Mouse (Mus musculus) layer of hippocampus, postnatal 25 days (tissue): ENCODE measurements around the gene Clmp. TPM values are rescaled to one million over a fixed set of nuclear protein-coding genes. Genes with fewer than 3 reads are reported as not detected.
A peak's percentile ranks its signal among the peaks of the same experiment; 100 is the strongest.

Experiments used
- DNase-seq, 2 experiments: peaks; one replicate each; pipeline ENCODE4 v3.0.0; 2022; ENCODE audit warnings: mixed read lengths in 2 of 2, low spot score in 1 of 2; ENCODE audit errors: extremely low spot score in 1 of 2
- total RNA-seq, 2 experiments: library from RNA; stranded (reverse); gene quantifications; 2 replicates each; pipeline ENCODE4 v1.2.3; 2021

Clmp gene
- total RNA-seq, 2 experiments from 2014 or later: 27.2 to 30.0 TPM

- no peak for DNase-seq
Measured at GRCm38 (mm10) chr9:40727824-40728495, 42.2 kb downstream of the Clmp start.

GRCm38 (mm10) chr9:40730302-40730700, 44.5 kb downstream of the Clmp start:
- DNase-seq: no peak

- peak; percentile 18 to 23 for DNase-seq
Measured at GRCm38 (mm10) chr9:40730701-40731590, 45.2 kb downstream of the Clmp start.

GRCm38 (mm10) chr9:40731591-40732048, 45.9 kb downstream of the Clmp start:
- no peak for DNase-seq

GRCm38 (mm10) chr9:40732302-40732701, 46.5 kb downstream of the Clmp start:
- DNase-seq: no peak

GRCm38 (mm10) chr9:40737117-40737516, 51.4 kb downstream of the Clmp start:
- DNase-seq: no peak

- no peak for DNase-seq
Measured at GRCm38 (mm10) chr9:40743525-40744034, 57.8 kb downstream of the Clmp start.

GRCm38 (mm10) chr9:40744233-40744632, 58.5 kb downstream of the Clmp start:
- no peak for DNase-seq

- no peak for DNase-seq
Measured at GRCm38 (mm10) chr9:40746796-40747195, 61.0 kb downstream of the Clmp start.

- DNase-seq: no peak
Measured at GRCm38 (mm10) chr9:40747249-40747648, 61.5 kb downstream of the Clmp start.

GRCm38 (mm10) chr9:40749832-40750620, 64.3 kb downstream of the Clmp start:
- DNase-seq: no peak

- DNase-seq: no peak
Measured at GRCm38 (mm10) chr9:40751749-40752148, 66.0 kb downstream of the Clmp start.

- peak in 1 of 2 experiments; percentile 57 for DNase-seq
Measured at GRCm38 (mm10) chr9:40756401-40756800, 70.6 kb downstream of the Clmp start.

GRCm38 (mm10) chr9:40757105-40757626, 71.4 kb downstream of the Clmp start:
- peak; percentile 24 to 30 for DNase-seq

- DNase-seq: peak; percentile 49 to 51
Measured at GRCm38 (mm10) chr9:40757685-40758270, 72.0 kb downstream of the Clmp start.

- DNase-seq: no peak
Measured at GRCm38 (mm10) chr9:40762354-40762753, 76.6 kb downstream of the Clmp start.

- no peak for DNase-seq
Measured at GRCm38 (mm10) chr9:40764887-40765580, 79.3 kb downstream of the Clmp start.

GRCm38 (mm10) chr9:40765581-40765940, 79.8 kb downstream of the Clmp start:
- DNase-seq: no peak

- DNase-seq: no peak
Measured at GRCm38 (mm10) chr9:40766058-40766605, 80.4 kb downstream of the Clmp start.
